Mouse (Mus musculus): ENCODE measurements around the gene Fgf23. TPM values are rescaled to one million over a fixed set of nuclear protein-coding genes. Genes with fewer than 3 reads are reported as not detected.
A peak's percentile ranks its signal among the peaks of the same experiment; 100 is the strongest.

The Fgf23 gene
- polyA plus RNA-seq, 1 experiment from 2014 or later: 0.31 TPM

DNA sequence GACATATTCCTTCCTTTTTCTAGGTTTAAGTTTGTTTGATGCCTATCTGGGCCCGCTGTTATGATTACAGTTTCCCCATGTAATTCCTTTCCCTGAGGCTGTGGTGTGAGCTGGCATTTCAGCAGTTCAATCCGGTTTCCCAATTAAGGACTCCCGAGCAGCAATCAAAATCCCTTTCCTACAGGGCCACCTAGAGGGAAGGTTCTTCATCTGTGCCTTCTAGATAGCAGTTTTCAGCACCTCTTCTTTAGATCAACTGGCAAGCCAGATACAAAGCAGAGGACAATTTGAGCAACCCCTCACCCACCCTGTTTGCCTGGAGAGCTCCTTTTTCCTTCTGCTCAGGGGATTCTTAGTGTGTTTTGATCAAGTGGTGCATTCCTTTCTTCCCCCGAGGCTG is 14.0 kb downstream of the Fgf23 start:
- H3K27ac ChIP-seq (replicated peaks): peak overlapping the region; percentile 55
- peaks cover 30% of the 10 kb centered on the region for H3K4me1 ChIP-seq
- ATAC-seq (ENCODE audit: extremely low read depth, insufficient number of reproducible peaks, low FRiP score, low TSS enrichment): peak; percentile 29; the same call in 1 of the 2 replicates
- H3K27me3 ChIP-seq (replicated peaks): peaks cover 8% of the 10 kb centered on the region
- no peak overlapping the region for H3K4me2 ChIP-seq
- peaks cover 39% of the 10 kb centered on the region for H3K36me3 ChIP-seq
- H3K9me3 ChIP-seq: no peaks in the 10 kb centered on the region
- H3K9ac ChIP-seq: no peak overlapping the region
- no peak overlapping the region for H3K4me3 ChIP-seq
- 12% methylated on average over 4 of the region's 4 CpGs for WGBS

DNA sequence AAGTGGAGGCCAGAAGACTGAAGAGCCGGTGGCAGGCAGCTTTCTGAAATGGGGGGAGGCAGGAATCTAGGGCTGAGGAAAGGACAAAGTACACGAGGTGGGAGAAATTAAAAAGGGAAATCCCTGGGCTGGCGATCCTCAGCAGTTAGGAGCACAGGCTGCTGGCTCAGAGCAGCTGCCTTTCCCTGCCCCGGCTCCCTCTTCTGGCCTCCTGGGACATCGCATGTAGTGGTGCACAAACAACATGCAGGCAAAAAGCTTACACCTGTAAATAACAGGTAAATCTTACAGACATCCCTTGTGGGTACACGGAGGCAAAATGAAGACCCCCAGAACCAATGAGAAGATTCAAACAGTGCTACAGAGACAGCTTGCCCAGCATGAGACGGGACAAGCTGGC is 21.9 kb downstream of the Fgf23 start:
- 61% methylated on average over 7 of the region's 7 CpGs for WGBS
- 0 out of 2 replicates have a peak, but pooled peaks cover 5% of the 10 kb centered on the region for H3K4me1 ChIP-seq
- H3K27ac ChIP-seq (replicated peaks): no peak overlapping the region

GRCm38 (mm10) chr6:127103506-127104275 is 31.0 kb downstream of the Fgf23 start:
- H3K4me3 ChIP-seq: no peak overlapping the region
- no peak for ATAC-seq (ENCODE audit: extremely low read depth, insufficient number of reproducible peaks, low FRiP score, low TSS enrichment)
- H3K27ac ChIP-seq (replicated peaks): no peak overlapping the region
- peaks cover 17% of the 10 kb centered on the region for H3K4me1 ChIP-seq
- H3K9me3 ChIP-seq: no peaks in the 10 kb centered on the region
- peaks cover 20% of the 10 kb centered on the region for H3K36me3 ChIP-seq
- H3K4me2 ChIP-seq: no peak overlapping the region
- H3K9ac ChIP-seq: no peak overlapping the region
- no peaks in the 10 kb centered on the region for H3K27me3 ChIP-seq (replicated peaks)
- 81% methylated on average over 6 of the region's 6 CpGs for WGBS

More for the DNA sequence above, 21.9 kb downstream of the Fgf23 start:
- H3K4me3 ChIP-seq: no peak overlapping the region
- no peak overlapping the region for H3K9ac ChIP-seq
- no peaks in the 10 kb centered on the region for H3K9me3 ChIP-seq
- no peak overlapping the region for H3K4me2 ChIP-seq
- H3K27me3 ChIP-seq (replicated peaks): no peaks in the 10 kb centered on the region
- H3K36me3 ChIP-seq: peaks cover 23% of the 10 kb centered on the region
- no peak for ATAC-seq (ENCODE audit: extremely low read depth, insufficient number of reproducible peaks, low FRiP score, low TSS enrichment)

- Histone ChIP-seq H3K4me1 (peaks cover 21% of the 10 kb centered on the region), H3K9me3 (no peaks in the 10 kb centered on the region), H3K36me3 (peaks cover 20% of the 10 kb centered on the region), H3K27me3 (replicated peaks) (no peaks in the 10 kb centered on the region), H3K4me3 (no peak overlapping the region), H3K9ac (no peak overlapping the region), H3K4me2 (no peak overlapping the region), H3K27ac (replicated peaks) (no peak overlapping the region)
- 72% methylated on average over 7 of the region's 7 CpGs for WGBS
- ATAC-seq (ENCODE audit: extremely low read depth, insufficient number of reproducible peaks, low FRiP score, low TSS enrichment): no peak
These were observed 31.8 kb downstream of the Fgf23 start for GRCm38 (mm10) chr6:127104396-127105029.

- 58% methylated on average over 6 of the region's 6 CpGs for WGBS
- Histone ChIP-seq H3K27me3 (replicated peaks) (no peaks in the 10 kb centered on the region), H3K27ac (replicated peaks) (no peak overlapping the region), H3K4me2 (no peak overlapping the region), H3K4me1 (peaks cover 26% of the 10 kb centered on the region), H3K9ac (no peak overlapping the region), H3K36me3 (peaks cover 20% of the 10 kb centered on the region), H3K4me3 (no peak overlapping the region), H3K9me3 (no peaks in the 10 kb centered on the region)
- ATAC-seq (ENCODE audit: extremely low read depth, insufficient number of reproducible peaks, low FRiP score, low TSS enrichment): no peak
These were observed 32.4 kb downstream of the Fgf23 start for GRCm38 (mm10) chr6:127105107-127105506.

GRCm38 (mm10) chr6:127106189-127106588 is 33.5 kb downstream of the Fgf23 start:
- Histone ChIP-seq H3K4me2 (no peak overlapping the region), H3K27ac (replicated peaks) (no peak overlapping the region), H3K4me3 (no peak overlapping the region), H3K4me1 (peaks cover 28% of the 10 kb centered on the region), H3K9me3 (no peaks in the 10 kb centered on the region), H3K9ac (no peak overlapping the region), H3K36me3 (peaks cover 12% of the 10 kb centered on the region), H3K27me3 (replicated peaks) (no peaks in the 10 kb centered on the region)
- ATAC-seq (ENCODE audit: extremely low read depth, insufficient number of reproducible peaks, low FRiP score, low TSS enrichment): no peak
- WGBS: 76% methylated on average over 5 of the region's 5 CpGs

DNA sequence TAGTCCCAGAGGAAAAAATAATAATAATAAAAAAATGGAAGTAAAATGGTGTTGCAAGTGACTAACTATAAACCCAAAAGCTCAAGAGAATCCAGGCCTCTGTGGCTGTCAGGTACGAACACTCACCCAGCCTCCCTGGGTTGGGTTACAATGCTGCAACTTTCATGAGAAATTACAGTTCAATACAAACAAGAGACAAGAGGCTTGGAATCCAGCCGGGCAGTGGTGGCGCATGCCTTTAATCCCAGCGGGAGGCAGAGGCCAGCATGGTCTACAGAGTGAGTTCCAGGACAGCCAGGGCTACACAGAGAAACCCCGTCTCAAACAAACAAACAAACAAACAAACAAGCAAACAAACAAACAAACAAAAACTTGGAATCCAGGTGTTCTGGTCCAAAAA is 34.0 kb downstream of the Fgf23 start:
- Histone ChIP-seq H3K4me1 (peaks cover 28% of the 10 kb centered on the region), H3K27me3 (replicated peaks) (no peaks in the 10 kb centered on the region), H3K27ac (replicated peaks) (no peak overlapping the region), H3K36me3 (peaks cover 7% of the 10 kb centered on the region; the same call in 1 of the 2 replicates), H3K9ac (no peak overlapping the region), H3K9me3 (no peaks in the 10 kb centered on the region), H3K4me3 (no peak overlapping the region), H3K4me2 (no peak overlapping the region)
- 71% methylated on average over 5 of the region's 5 CpGs for WGBS
- ATAC-seq (ENCODE audit: extremely low read depth, insufficient number of reproducible peaks, low FRiP score, low TSS enrichment): no peak

GRCm38 (mm10) chr6:127107413-127107812 is 34.7 kb downstream of the Fgf23 start:
- H3K27me3 ChIP-seq (replicated peaks): no peaks in the 10 kb centered on the region
- peaks cover 28% of the 10 kb centered on the region for H3K4me1 ChIP-seq
- H3K4me2 ChIP-seq: no peak overlapping the region
- H3K9me3 ChIP-seq: no peaks in the 10 kb centered on the region
- no peak overlapping the region for H3K4me3 ChIP-seq
- H3K36me3 ChIP-seq: peaks cover 3% of the 10 kb centered on the region; the same call in 1 of the 2 replicates
- ATAC-seq (ENCODE audit: extremely low read depth, insufficient number of reproducible peaks, low FRiP score, low TSS enrichment): no peak
- no peak overlapping the region for H3K27ac ChIP-seq (replicated peaks)
- H3K9ac ChIP-seq: no peak overlapping the region

DNA sequence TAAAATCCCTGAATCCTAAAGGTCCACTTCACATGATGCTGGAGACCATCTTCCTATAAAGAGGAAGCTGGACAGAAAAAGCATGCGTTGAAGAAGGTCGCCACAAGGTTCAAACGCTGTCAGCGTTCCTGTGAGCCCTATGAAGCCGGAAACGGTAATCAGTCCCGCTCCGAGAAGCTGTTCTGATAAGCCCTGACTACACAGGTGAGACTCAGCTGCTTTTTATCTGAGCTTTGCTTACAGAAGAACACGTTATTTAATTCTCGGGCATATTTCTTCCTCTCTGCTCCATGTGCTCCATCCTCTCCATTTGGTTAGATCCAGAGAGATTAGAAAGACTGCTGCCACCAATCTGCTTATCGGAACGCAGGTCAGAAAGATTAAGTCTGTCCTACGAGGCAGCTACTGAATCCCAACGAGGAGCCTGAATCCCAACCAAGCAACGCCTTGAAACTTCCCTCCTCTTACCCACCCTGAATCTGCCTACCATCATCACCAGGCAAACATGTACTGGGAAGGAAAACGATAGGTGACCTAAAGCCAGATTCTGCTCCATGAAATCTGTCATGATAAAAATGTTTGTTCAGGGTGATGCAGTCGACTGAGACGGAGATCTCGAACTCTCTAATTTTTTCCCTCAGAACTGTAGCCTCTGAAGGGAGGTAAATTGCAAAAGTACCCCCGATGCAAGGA is 35.8 kb downstream of the Fgf23 start:
- Histone ChIP-seq H3K27ac (replicated peaks) (no peak overlapping the region), H3K4me1 (peaks cover 28% of the 10 kb centered on the region)

DNA sequence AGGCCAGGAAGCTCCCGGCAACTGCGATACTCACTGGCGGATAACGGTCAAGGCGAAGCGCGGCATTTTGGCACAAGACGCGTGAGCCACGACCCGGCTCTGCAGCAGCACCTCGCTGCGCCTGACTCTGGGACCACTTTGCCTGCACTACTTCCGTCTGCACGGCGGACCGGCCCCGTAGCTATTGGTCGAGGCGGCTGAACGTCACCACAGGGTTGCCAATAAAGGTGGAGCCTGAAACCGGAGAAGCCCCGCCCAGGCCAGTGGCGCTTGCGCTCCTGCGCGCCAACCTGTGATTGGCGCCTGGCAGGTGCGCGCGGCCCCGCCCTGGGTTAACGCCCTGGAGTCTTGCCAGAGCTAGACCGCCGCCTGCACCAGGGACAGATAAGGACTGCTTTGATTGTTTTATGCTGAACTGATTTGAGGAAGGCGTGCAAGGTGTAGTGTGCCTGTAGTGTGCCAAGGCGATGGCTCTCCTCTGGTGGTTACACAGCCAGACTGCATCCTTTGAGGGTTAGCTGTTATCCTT is 36.8 kb downstream of the Fgf23 start, which contains the start of gene Tigar:
TSS of gene Tigar (minus strand) at position 156 of the 529 bp plus-strand sequence.
- ATAC-seq (ENCODE audit: extremely low read depth, insufficient number of reproducible peaks, low FRiP score, low TSS enrichment): peak; percentile 89
- no peaks in the 10 kb centered on the region for H3K9me3 ChIP-seq
- peaks cover 28% of the 10 kb centered on the region for H3K4me1 ChIP-seq
- H3K36me3 ChIP-seq: no peaks in the 10 kb centered on the region
- H3K27me3 ChIP-seq (replicated peaks): no peaks in the 10 kb centered on the region
- peak within 1 kb of the TSS; percentile 92 for H3K4me2 ChIP-seq
- H3K4me3 ChIP-seq: peak within 1 kb of the TSS; percentile 69
- 1% methylated on average over 37 of the region's 37 CpGs for WGBS
- 0 out of 2 replicates have a peak within 1 kb of the TSS, but pooled peaks have one; percentile 32 for H3K27ac ChIP-seq (replicated peaks)
- peak within 1 kb of the TSS; percentile 86 for H3K9ac ChIP-seq

More for the DNA sequence above, 35.8 kb downstream of the Fgf23 start:
- ATAC-seq (ENCODE audit: extremely low read depth, insufficient number of reproducible peaks, low FRiP score, low TSS enrichment): no peak
- Histone ChIP-seq H3K27me3 (replicated peaks) (no peaks in the 10 kb centered on the region), H3K9me3 (no peaks in the 10 kb centered on the region), H3K4me3 (peak overlapping the region; percentile 69), H3K36me3 (peaks cover under 1% of the 10 kb centered on the region; the same call in 1 of the 2 replicates), H3K9ac (peak overlapping the region; percentile 86), H3K4me2 (peak overlapping the region; percentile 92)
- WGBS: 9% methylated on average over 20 of the region's 20 CpGs

Measured in heart, embryonic 13.5 days (tissue).